Mouse (Mus musculus): ENCODE data around the gene Olfr592. TPM values are rescaled to one million over a fixed set of nuclear protein-coding genes. Genes with fewer than 3 reads are reported as not detected.

Olfr592 gene
- polyA plus RNA-seq (2017; shearing (Covaris generic)) = 0.11 TPM

GRCm38 (mm10) chr7:103184503-103184902 lies at the start of gene Olfr592:
Gene Olfr592 (plus strand): TSS chr7:103184803.

GRCm38 (mm10) chr7:103140579-103140978 lies 44.0 kb upstream of the Olfr592 start, which contains the start of gene Olfr588-ps1:
Gene Olfr588-ps1 (plus strand): TSS chr7:103140879.

GRCm38 (mm10) chr7:103156256-103156655 lies 28.3 kb upstream of the Olfr592 start, which contains the start of gene Olfr589:
Gene Olfr589 (minus strand): TSS chr7:103156356.

GRCm38 (mm10) chr7:103178240-103178639 lies 6.4 kb upstream of the Olfr592 start, which contains the start of gene Olfr591:
Gene Olfr591 (minus strand): TSS chr7:103178340.

GRCm38 (mm10) chr7:103211562-103211961 lies 27.0 kb downstream of the Olfr592 start, which contains the start of gene Olfr593:
Gene Olfr593 (plus strand): TSS chr7:103211862.

GRCm38 (mm10) chr7:103216696-103217095 lies 32.1 kb downstream of the Olfr592 start, which contains the start of gene Olfr594:
Gene Olfr594 (plus strand): TSS chr7:103216996.

Other genes starting within 250 kb of the Olfr592 start
- gene Olfr573-ps1, start 242.2 kb upstream of the Olfr592 start, polyA plus RNA-seq (2017; shearing (Covaris generic)) = not detected
- gene Olfr574, start 236.3 kb upstream of the Olfr592 start, polyA plus RNA-seq (2017; shearing (Covaris generic)) = not detected
- not detected for gene Olfr575, start 226.0 kb upstream of the Olfr592 start, polyA plus RNA-seq (2017; shearing (Covaris generic))
- not detected for gene Olfr576, start 222.1 kb upstream of the Olfr592 start, polyA plus RNA-seq (2017; shearing (Covaris generic))
- not detected for gene Olfr577, start 208.9 kb upstream of the Olfr592 start, polyA plus RNA-seq (2017; shearing (Covaris generic))
- not detected for gene Olfr578, start 195.5 kb upstream of the Olfr592 start, polyA plus RNA-seq (2017; shearing (Covaris generic))
- not detected for gene Olfr582, start 146.8 kb upstream of the Olfr592 start, polyA plus RNA-seq (2017; shearing (Covaris generic))
- not detected for gene Olfr583, start 133.5 kb upstream of the Olfr592 start, polyA plus RNA-seq (2017; shearing (Covaris generic))
- not detected for gene Olfr584, start 102.9 kb upstream of the Olfr592 start, polyA plus RNA-seq (2017; shearing (Covaris generic))
- gene Olfr585, start 87.1 kb upstream of the Olfr592 start, polyA plus RNA-seq (2017; shearing (Covaris generic)) = not detected
- gene Olfr586, start 59.2 kb upstream of the Olfr592 start, polyA plus RNA-seq (2017; shearing (Covaris generic)) = not detected
- not detected for gene Olfr588-ps1, start 43.9 kb upstream of the Olfr592 start, polyA plus RNA-seq (2017; shearing (Covaris generic))
- not detected for gene Olfr589, start 28.4 kb upstream of the Olfr592 start, polyA plus RNA-seq (2017; shearing (Covaris generic))
- gene Olfr591, start 6.5 kb upstream of the Olfr592 start, polyA plus RNA-seq (2017; shearing (Covaris generic)) = not detected
- not detected for gene Olfr593, start 27.1 kb downstream of the Olfr592 start, polyA plus RNA-seq (2017; shearing (Covaris generic))
- gene Olfr594, start 32.2 kb downstream of the Olfr592 start, polyA plus RNA-seq (2017; shearing (Covaris generic)) = not detected
- gene Usp17ld, start 67.7 kb downstream of the Olfr592 start, polyA plus RNA-seq (2017; shearing (Covaris generic)) = not detected
- gene Olfr596, start 120.8 kb downstream of the Olfr592 start, polyA plus RNA-seq (2017; shearing (Covaris generic)) = not detected
- not detected for gene Olfr597, start 131.5 kb downstream of the Olfr592 start, polyA plus RNA-seq (2017; shearing (Covaris generic))
- gene Olfr598, start 138.8 kb downstream of the Olfr592 start, polyA plus RNA-seq (2017; shearing (Covaris generic)) = not detected
- not detected for gene Olfr599, start 151.1 kb downstream of the Olfr592 start, polyA plus RNA-seq (2017; shearing (Covaris generic))
- not detected for gene Olfr600, start 164.9 kb downstream of the Olfr592 start, polyA plus RNA-seq (2017; shearing (Covaris generic))
- gene Olfr601, start 177.9 kb downstream of the Olfr592 start, polyA plus RNA-seq (2017; shearing (Covaris generic)) = not detected
- not detected for gene Olfr603, start 201.4 kb downstream of the Olfr592 start, polyA plus RNA-seq (2017; shearing (Covaris generic))
- not detected for gene Usp17lc, start 230.3 kb downstream of the Olfr592 start, polyA plus RNA-seq (2017; shearing (Covaris generic))